ENCODE assay signal across 12 mouse cellular contexts in the genomic region with DNA sequence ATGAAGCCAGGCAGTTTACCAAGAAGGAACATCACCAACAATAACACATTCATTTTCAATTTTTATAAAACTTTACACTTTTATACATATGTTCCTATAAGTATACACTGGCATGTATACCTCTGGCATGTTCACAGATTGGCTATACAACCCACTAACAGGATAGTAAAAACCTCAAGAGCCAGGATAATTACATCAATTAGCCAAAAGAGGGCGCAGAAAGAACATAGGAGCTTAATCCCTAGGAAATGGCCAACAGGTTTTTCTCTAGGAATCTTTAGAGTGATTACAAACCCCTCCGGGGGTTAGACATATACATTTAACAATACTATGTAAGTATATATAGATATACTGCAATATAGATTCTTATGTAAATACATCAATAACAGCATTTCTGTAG. TPM values are rescaled to one million over a fixed set of nuclear protein-coding genes. Genes with fewer than 3 reads are reported as not detected.
DNase-seq lines count a peak whose midpoint lies in the region; TF ChIP-seq lines count a peak whose summit lies in the region.
"Had no signal": no experiment of that assay in that cellular context is flagged by ENCODE, and none has a peak within 500 bp of the region (broad histone marks: within the 10 kb centered on the region; RNA-seq: fewer than 3 reads in every experiment).

No protein-coding gene starts in this region.

- H3K27ac ChIP-seq in cerebellum, adult 2 months (ENCODE audit: insufficient read depth, low read length) = no peak overlapping the region
- no peak overlapping the region for H3K27ac ChIP-seq in kidney, adult 2 months (ENCODE audit: insufficient read depth, low read depth, low read length)
- H3K27ac ChIP-seq: heart, embryonic 13.5 days; midbrain, embryonic 12.5 days had no signal

- peak in 1 of 2 experiments; percentile 42 for DNase-seq in cerebellum, adult 2 months
- DNase-seq in cerebellum, adult 11-12 months = no peak
- DNase-seq in kidney, adult 2 months = peak; percentile 21
- DNase-seq in kidney, postnatal 10 days = no peak
- peak; percentile 55 for DNase-seq in 3T3-L1 (ENCODE audit: low read depth, low spot score)
- DNase-seq in embryo, embryonic 10 days (ENCODE audit: low spot score) = peak; percentile 68
- no peak for DNase-seq in urinary bladder, postnatal 4 days (ENCODE audit: low spot score in 2 of 2)
- no peak for DNase-seq in testis, postnatal 10 days (ENCODE audit: low spot score)
- DNase-seq: adrenal gland, postnatal 14 days; right cerebral cortex, adult 18-20 months had no signal

- H3K4me1 ChIP-seq in cerebellum, adult 2 months (ENCODE audit: control insufficient read depth, insufficient read depth, low read length) = peaks cover 4% of the 10 kb centered on the region
- no peaks in the 10 kb centered on the region for H3K4me1 ChIP-seq in kidney, adult 2 months (ENCODE audit: control insufficient read depth, insufficient read depth, low read length)
- H3K4me1 ChIP-seq: midbrain, embryonic 12.5 days had no signal

- no peaks in the 10 kb centered on the region for H3K27me3 ChIP-seq in cerebellum, adult 2 months (ENCODE audit: control insufficient read depth, insufficient read depth, low read length)
- H3K27me3 ChIP-seq in kidney, adult 2 months (replicated peaks; ENCODE audit: control insufficient read depth, insufficient read depth, low read length) = no peaks in the 10 kb centered on the region
- H3K27me3 ChIP-seq: heart, embryonic 13.5 days; midbrain, embryonic 12.5 days had no signal

- H3K4me3 ChIP-seq in cerebellum, adult 2 months (replicated peaks; ENCODE audit: insufficient read depth, low read depth, low read length) = no peak overlapping the region
- H3K4me3 ChIP-seq in kidney, adult 2 months (ENCODE audit: insufficient read depth, low read depth, low read length) = no peak overlapping the region
- H3K4me3 ChIP-seq: heart, embryonic 13.5 days; midbrain, embryonic 12.5 days had no signal

- no peak for TF ChIP-seq POLR2A in cerebellum, adult 2 months (IDR thresholded peaks at IDR 0.05; ENCODE audit: borderline replicate concordance, insufficient read depth, low read length)
- no peak for TF ChIP-seq POLR2A in kidney, adult 2 months (IDR thresholded peaks at IDR 0.05; ENCODE audit: low read depth, low read length)

- WGBS in cerebellum, adult 2 months = 18% methylated on average over 2 of the region's 2 CpGs
- WGBS in kidney, adult 2 months = 40% methylated on average over 2 of the region's 2 CpGs

- peak; percentile 13; the same call in 1 of the 2 replicates for TF ChIP-seq CTCF in cerebellum, adult 2 months (IDR thresholded peaks at IDR 0.05; ENCODE audit: borderline replicate concordance, insufficient read depth, low read depth, low read length)
- TF ChIP-seq CTCF in kidney, adult 2 months (conservative IDR thresholded peaks at IDR 0.05; ENCODE audit: insufficient read depth, insufficient read length, low read depth, low read length) = no peak

- H3K36me3 ChIP-seq in kidney, adult 2 months (ENCODE audit: control insufficient read depth, insufficient read depth, low read length) = peaks cover 1% of the 10 kb centered on the region; the same call in 1 of the 2 replicates

RNA-seq across cellular contexts. Expression of a gene that starts 55.7 kb away (rescaled TPM):
- 16.3 and 17.4 TPM in 2 replicates for polyA plus RNA-seq in cerebellum, adult 2 months (2012; rRNA removed)
- polyA plus RNA-seq in kidney, adult 2 months (2012; rRNA removed) = 3.4 and 3.6 TPM in 2 replicates

Comparison
In these comparisons a context has a peak if more than half of its experiments do, and no peak if none do; other contexts are left out.
1. DNase-seq: peak in kidney, adult 2 months (single experiment), 3T3-L1 (single experiment) and embryo, embryonic 10 days (single experiment); none in cerebellum, adult 11-12 months (single experiment), kidney, postnatal 10 days (single experiment), urinary bladder, postnatal 4 days (0 of 2) and testis, postnatal 10 days (single experiment).